Mouse (Mus musculus) lung, embryonic 14.5 days (tissue): ENCODE results near the gene Arfgap3. TPM values are rescaled to one million over a fixed set of nuclear protein-coding genes. Genes with fewer than 3 reads are reported as not detected.

ENCODE experiments used
- ATAC-seq: fragments of 200-750 bp; cut with Nextera tagmentation; 2 replicates; pipeline ENCODE4 v1.8.0; 2017; ENCODE audit warnings: mild to moderate bottlenecking, moderate TSS enrichment, moderate library complexity; ENCODE audit not compliant: insufficient read depth
- DNase-seq: peaks from one replicate; pipeline ENCODE4 v3.0.0-alpha.2; 2015
- H3K27ac ChIP-seq: fragments of 300-500 bp; sonication (generic); 2 replicates; pipeline ENCODE4 v1.5.1; 2014; ENCODE audit warnings: low read depth, mild to moderate bottlenecking, moderate library complexity
- H3K27me3 ChIP-seq: fragments of 300-500 bp; sonication (generic); 2 replicates; pipeline ENCODE4 v1.6.1; 2014; ENCODE audit warnings: low read length, control low read depth; ENCODE audit not compliant: insufficient read depth
- H3K36me3 ChIP-seq: fragments of 300-500 bp; sonication (generic); 2 replicates; pipeline ENCODE4 v1.6.1; 2014; ENCODE audit warnings: control low read depth; ENCODE audit not compliant: insufficient read depth
- H3K4me1 ChIP-seq: fragments of 300-500 bp; sonication (generic); 2 replicates; pipeline ENCODE4 v1.6.1; 2014; ENCODE audit warnings: antibody characterized with exemption, control low read depth; ENCODE audit not compliant: insufficient read depth
- H3K4me2 ChIP-seq: fragments of 300-500 bp; sonication (generic); 2 replicates; pipeline ENCODE4 v1.6.1; 2014; ENCODE audit warnings: mild to moderate bottlenecking
- H3K4me3 ChIP-seq: fragments of 300-500 bp; sonication (generic); 2 replicates; pipeline ENCODE4 v1.5.1; 2014; ENCODE audit warnings: low read depth, low read length
- H3K9ac ChIP-seq: fragments of 300-500 bp; sonication (generic); 2 replicates; pipeline ENCODE4 v1.6.1; 2014
- H3K9me3 ChIP-seq: fragments of 300-500 bp; sonication (generic); 2 replicates; pipeline ENCODE4 v1.6.1; 2016; ENCODE audit warnings: low read depth, low read length, control low read depth
- CTCF ChIP-seq: IDR thresholded peaks from 2 replicates; pipeline ENCODE4 v1.5.1; 2016; ENCODE audit warnings: antibody characterized with exemption, low read depth
- WGBS: fragments of 180-500 bp; shearing (Covaris S2); extraction: QIAGEN DNeasy Blood & Tissue Kit; methylation state at CpG from one replicate; pipeline ENCODE4 v1.1.7; 2014; 5-methylcytosine and 5-hydroxymethylcytosine counted together
- polyA plus RNA-seq: library from polyadenylated mRNA; unstranded; fragments of >200 nt; fragmentation: Nextera tagmentation; extraction: Ambion mirVana; gene quantifications from 2 replicates; pipeline ENCODE4 v1.2.1, GENCODE M21; 2014

Arfgap3 gene
- polyA plus RNA-seq, 1 experiment from 2014 or later: 37.7 TPM

GRCm38 (mm10) chr15:83299916-83300582 lies 50.0 kb downstream of the Arfgap3 start:
- H3K4me2 ChIP-seq: no peak overlapping the region
- H3K36me3 ChIP-seq: peaks cover 36% of the 10 kb centered on the region
- ATAC-seq (no peak), DNase-seq (no peak)
- H3K27ac ChIP-seq: no peak overlapping the region
- peaks cover 4% of the 10 kb centered on the region; the same call in 1 of the 2 replicates for H3K4me1 ChIP-seq
- H3K9ac ChIP-seq: no peak overlapping the region
- 49% methylated on average over 10 of the region's 10 CpGs for WGBS
- H3K9me3 ChIP-seq: no peaks in the 10 kb centered on the region
- TF ChIP-seq CTCF: no peak
- H3K4me3 ChIP-seq: no peak overlapping the region
- no peaks in the 10 kb centered on the region for H3K27me3 ChIP-seq

- peaks cover 30% of the 10 kb centered on the region for H3K36me3 ChIP-seq
- DNase-seq: no peak
These were observed 50.6 kb downstream of the Arfgap3 start for GRCm38 (mm10) chr15:83299450-83299849.

GRCm38 (mm10) chr15:83298810-83299209 lies 51.2 kb downstream of the Arfgap3 start:
- ATAC-seq (no peak), DNase-seq (no peak)
- Histone ChIP-seq H3K36me3 (peaks cover 24% of the 10 kb centered on the region), H3K27me3 (no peaks in the 10 kb centered on the region), H3K4me2 (no peak overlapping the region), H3K4me1 (peaks cover 3% of the 10 kb centered on the region; the same call in 1 of the 2 replicates), H3K4me3 (no peak overlapping the region), H3K9ac (no peak overlapping the region), H3K27ac (no peak overlapping the region), H3K9me3 (no peaks in the 10 kb centered on the region)
- WGBS: 88% methylated on average over 2 of the region's 2 CpGs
- TF ChIP-seq CTCF: peak; percentile 28; the same call in 1 of the 2 replicates

More at GRCm38 (mm10) chr15:83299450-83299849, 50.6 kb downstream of the Arfgap3 start:
- no peak overlapping the region for H3K27ac ChIP-seq
- peaks cover 4% of the 10 kb centered on the region; the same call in 1 of the 2 replicates for H3K4me1 ChIP-seq
- H3K9me3 ChIP-seq: no peaks in the 10 kb centered on the region
- no peak for ATAC-seq
- H3K9ac ChIP-seq: no peak overlapping the region
- no peak for TF ChIP-seq CTCF
- H3K4me2 ChIP-seq: no peak overlapping the region
- no peak overlapping the region for H3K4me3 ChIP-seq
- no peaks in the 10 kb centered on the region for H3K27me3 ChIP-seq
- WGBS: 83% methylated on average over 7 of the region's 7 CpGs

GRCm38 (mm10) chr15:83298313-83298712 lies 51.7 kb downstream of the Arfgap3 start:
- H3K27me3 ChIP-seq: no peaks in the 10 kb centered on the region
- TF ChIP-seq CTCF: peak; percentile 27
- DNase-seq (no peak), ATAC-seq (no peak)
- H3K9me3 ChIP-seq: no peaks in the 10 kb centered on the region
- peaks cover 21% of the 10 kb centered on the region for H3K36me3 ChIP-seq
- no peak overlapping the region for H3K4me3 ChIP-seq
- H3K9ac ChIP-seq: no peak overlapping the region
- H3K4me1 ChIP-seq: peaks cover 7% of the 10 kb centered on the region; the same call in 1 of the 2 replicates
- no peak overlapping the region for H3K4me2 ChIP-seq
- H3K27ac ChIP-seq: no peak overlapping the region
- 83% methylated on average over 8 of the region's 8 CpGs for WGBS

- Histone ChIP-seq H3K4me3 (no peak overlapping the region), H3K36me3 (peaks cover 10% of the 10 kb centered on the region; the same call in 1 of the 2 replicates), H3K9ac (no peak overlapping the region), H3K4me1 (peaks cover 9% of the 10 kb centered on the region; the same call in 1 of the 2 replicates), H3K4me2 (no peak overlapping the region), H3K9me3 (no peaks in the 10 kb centered on the region), H3K27ac (no peak overlapping the region), H3K27me3 (no peaks in the 10 kb centered on the region)
- WGBS: 44% methylated on average over 7 of the region's 8 CpGs
- TF ChIP-seq CTCF: no peak
- DNase-seq (peak; percentile 46), ATAC-seq (peak; percentile 31)
These were observed 53.2 kb downstream of the Arfgap3 start for GRCm38 (mm10) chr15:83296771-83297311.

- WGBS: 82% methylated on average over 4 of the region's 4 CpGs
- Histone ChIP-seq H3K4me2 (no peak overlapping the region), H3K4me1 (peaks cover 9% of the 10 kb centered on the region; the same call in 1 of the 2 replicates), H3K27ac (no peak overlapping the region), H3K27me3 (no peaks in the 10 kb centered on the region), H3K9ac (no peak overlapping the region), H3K4me3 (no peak overlapping the region), H3K9me3 (no peaks in the 10 kb centered on the region), H3K36me3 (peaks cover 10% of the 10 kb centered on the region; the same call in 1 of the 2 replicates)
- ATAC-seq (no peak), DNase-seq (no peak)
- no peak for TF ChIP-seq CTCF
These were observed 54.0 kb downstream of the Arfgap3 start for GRCm38 (mm10) chr15:83296050-83296449.

GRCm38 (mm10) chr15:83294954-83295353 lies 55.1 kb downstream of the Arfgap3 start:
- no peak overlapping the region for H3K4me3 ChIP-seq
- H3K9me3 ChIP-seq: no peaks in the 10 kb centered on the region
- H3K9ac ChIP-seq: no peak overlapping the region
- ATAC-seq: no peak
- no peak overlapping the region for H3K27ac ChIP-seq
- peaks cover 5% of the 10 kb centered on the region; the same call in 1 of the 2 replicates for H3K36me3 ChIP-seq
- no peak for DNase-seq
- no peaks in the 10 kb centered on the region for H3K27me3 ChIP-seq
- peaks cover 9% of the 10 kb centered on the region; the same call in 1 of the 2 replicates for H3K4me1 ChIP-seq
- H3K4me2 ChIP-seq: no peak overlapping the region
- no peak for TF ChIP-seq CTCF
- 82% methylated on average over 3 of the region's 3 CpGs for WGBS
